14 mouse cellular contexts compared by ENCODE assay signal in genomic region chr6:49195188-49195587, GRCm38 (mm10).
"Had no signal": no experiment of that assay in that cellular context is flagged by ENCODE, and none has a peak within 500 bp of the region (broad histone marks: within the 10 kb centered on the region; RNA-seq: fewer than 3 reads in every experiment).

No protein-coding gene starts in this region.

- ATAC-seq: liver, postnatal 0 days had no signal

- DNase-seq: kidney, adult 18-20 months; kidney, postnatal 14 days; liver; liver, embryonic 13.5 days; liver, postnatal 0 days; midbrain, embryonic 14.5 days; right cerebral cortex, adult 18-20 months; right cerebral cortex, postnatal 25 days; thymus, adult 18-20 months; thymus, postnatal 14 days had no signal

- H3K27ac ChIP-seq: left cerebral cortex, adult 2 months; limb, embryonic 12.5 days; liver, embryonic 13.5 days; midbrain, embryonic 10.5 days had no signal

- H3K4me2 ChIP-seq: limb, embryonic 12.5 days; liver, embryonic 13.5 days had no signal

- H3K4me1 ChIP-seq: limb, embryonic 12.5 days; liver, embryonic 13.5 days had no signal

- H3K9ac ChIP-seq: limb, embryonic 12.5 days; liver, embryonic 13.5 days; liver, postnatal 0 days had no signal

- H3K4me3 ChIP-seq: left cerebral cortex, adult 2 months; limb, embryonic 12.5 days; liver, embryonic 13.5 days; midbrain, embryonic 10.5 days; myocyte had no signal

- H3K27me3 ChIP-seq: limb, embryonic 12.5 days; liver, embryonic 13.5 days had no signal
